Mouse (Mus musculus) hindbrain, embryonic 12.5 days (tissue): Measurements from ENCODE around the gene Jazf1. TPM values are rescaled to one million over a fixed set of nuclear protein-coding genes. Genes with fewer than 3 reads are reported as not detected.

Experiments used
- ATAC-seq: fragments of 200-750 bp; cut with Nextera tagmentation; 2 replicates; pipeline ENCODE4 v1.8.0; 2017; ENCODE audit warnings: moderate TSS enrichment; ENCODE audit not compliant: low FRiP score
- H3K27ac ChIP-seq: fragments of 300-500 bp; sonication (generic); 2 replicates; pipeline ENCODE4 v1.5.1; 2016; ENCODE audit warnings: mild to moderate bottlenecking
- H3K27me3 ChIP-seq: fragments of 300-500 bp; sonication (generic); 2 replicates; pipeline ENCODE4 v1.6.1; 2016; ENCODE audit warnings: mild to moderate bottlenecking
- H3K36me3 ChIP-seq: fragments of 300-500 bp; sonication (generic); 2 replicates; pipeline ENCODE4 v1.6.1; 2016; ENCODE audit warnings: mild to moderate bottlenecking
- H3K4me1 ChIP-seq: fragments of 300-500 bp; sonication (generic); 2 replicates; pipeline ENCODE4 v1.6.1; 2016
- H3K4me2 ChIP-seq: fragments of 300-500 bp; sonication (generic); replicated peaks from 2 replicates; pipeline ENCODE4 v1.6.1; 2016; ENCODE audit warnings: mild to moderate bottlenecking
- H3K4me3 ChIP-seq: fragments of 300-500 bp; sonication (generic); 2 replicates; pipeline ENCODE4 v1.5.1; 2016; ENCODE audit warnings: mild to moderate bottlenecking
- H3K9ac ChIP-seq: fragments of 300-500 bp; sonication (generic); 2 replicates; pipeline ENCODE4 v1.6.1; 2016; ENCODE audit warnings: mild to moderate bottlenecking, moderate library complexity
- H3K9me3 ChIP-seq: fragments of 300-500 bp; sonication (generic); replicated peaks from 2 replicates; pipeline ENCODE4 v1.6.1; 2016; ENCODE audit warnings: mild to moderate bottlenecking
- WGBS: fragments of 180-500 bp; shearing (Covaris S2); methylation state at CpG from one replicate; pipeline ENCODE4 v1.1.7; 2016; 5-methylcytosine and 5-hydroxymethylcytosine counted together
- polyA plus RNA-seq: library from polyadenylated mRNA; unstranded; fragments of >200 nt; fragmentation: Nextera tagmentation; extraction: Ambion mirVana; gene quantifications from 2 replicates; pipeline ENCODE4 v1.2.1, GENCODE M21; 2016

Jazf1 gene
- polyA plus RNA-seq, 1 experiment from 2014 or later = 15.8 TPM

GRCm38 (mm10) chr6:52887541-52888203 lies 180.8 kb downstream of the Jazf1 start:
- Histone ChIP-seq H3K27ac (no peak overlapping the region), H3K4me1 (peaks cover 5% of the 10 kb centered on the region; the same call in 1 of the 2 replicates), H3K9ac (no peak overlapping the region), H3K27me3 (no peaks in the 10 kb centered on the region), H3K9me3 (no peaks in the 10 kb centered on the region), H3K4me3 (no peak overlapping the region), H3K36me3 (no peaks in the 10 kb centered on the region), H3K4me2 (no peak overlapping the region)
- 67% methylated on average over 4 of the region's 4 CpGs for WGBS
- no peak for ATAC-seq

DNA sequence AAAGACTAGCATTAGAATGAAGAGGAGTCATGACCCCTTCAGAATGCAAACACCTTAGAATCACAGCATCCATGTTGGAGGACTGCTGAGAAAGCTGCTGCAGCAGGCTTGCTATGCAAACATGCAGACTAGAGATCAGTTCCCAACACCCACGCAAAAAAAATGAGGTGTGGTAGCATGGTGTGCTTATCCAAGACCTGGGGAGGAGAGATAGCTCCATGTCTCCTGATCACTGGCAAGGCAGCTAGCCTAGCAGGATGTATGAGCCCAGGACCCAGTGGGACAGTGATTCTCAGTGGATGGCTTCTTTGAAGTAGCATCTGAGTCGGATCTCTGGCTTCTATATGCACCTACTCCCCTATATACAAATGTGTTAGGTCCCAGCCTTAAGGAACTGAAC lies 184.7 kb downstream of the Jazf1 start:
- peaks cover 5% of the 10 kb centered on the region; the same call in 1 of the 2 replicates for H3K4me1 ChIP-seq
- 68% methylated on average over 2 of the region's 2 CpGs for WGBS
- no peak overlapping the region for H3K4me3 ChIP-seq
- H3K9ac ChIP-seq = no peak overlapping the region
- ATAC-seq = no peak
- no peak overlapping the region for H3K4me2 ChIP-seq
- H3K36me3 ChIP-seq = no peaks in the 10 kb centered on the region
- H3K27me3 ChIP-seq = no peaks in the 10 kb centered on the region
- H3K9me3 ChIP-seq = no peaks in the 10 kb centered on the region
- H3K27ac ChIP-seq = no peak overlapping the region

GRCm38 (mm10) chr6:52877176-52877575 lies 191.3 kb downstream of the Jazf1 start:
- Histone ChIP-seq H3K4me2 (no peak overlapping the region), H3K4me1 (no peaks in the 10 kb centered on the region), H3K4me3 (no peak overlapping the region), H3K27ac (no peak overlapping the region), H3K27me3 (no peaks in the 10 kb centered on the region), H3K9ac (no peak overlapping the region), H3K9me3 (no peaks in the 10 kb centered on the region), H3K36me3 (no peaks in the 10 kb centered on the region)
- no peak for ATAC-seq
- 47% methylated on average over 4 of the region's 4 CpGs for WGBS

GRCm38 (mm10) chr6:52871306-52871705 lies 197.1 kb downstream of the Jazf1 start:
- no peaks in the 10 kb centered on the region for H3K27me3 ChIP-seq
- H3K4me2 ChIP-seq = no peak overlapping the region
- ATAC-seq = no peak
- no peak overlapping the region for H3K4me3 ChIP-seq
- 12% methylated on average over 2 of the region's 2 CpGs for WGBS
- peaks cover 8% of the 10 kb centered on the region; the same call in 1 of the 2 replicates for H3K4me1 ChIP-seq
- no peaks in the 10 kb centered on the region for H3K9me3 ChIP-seq
- no peak overlapping the region for H3K9ac ChIP-seq
- H3K36me3 ChIP-seq = no peaks in the 10 kb centered on the region
- H3K27ac ChIP-seq = no peak overlapping the region

GRCm38 (mm10) chr6:52869252-52869651 lies 199.2 kb downstream of the Jazf1 start:
- Histone ChIP-seq H3K4me2 (no peak overlapping the region), H3K36me3 (no peaks in the 10 kb centered on the region), H3K9ac (no peak overlapping the region), H3K9me3 (no peaks in the 10 kb centered on the region), H3K4me1 (peaks cover 8% of the 10 kb centered on the region; the same call in 1 of the 2 replicates), H3K27ac (no peak overlapping the region), H3K4me3 (no peak overlapping the region), H3K27me3 (no peaks in the 10 kb centered on the region)
- WGBS = 86% methylated on average over 2 of the region's 2 CpGs
- no peak for ATAC-seq

DNA sequence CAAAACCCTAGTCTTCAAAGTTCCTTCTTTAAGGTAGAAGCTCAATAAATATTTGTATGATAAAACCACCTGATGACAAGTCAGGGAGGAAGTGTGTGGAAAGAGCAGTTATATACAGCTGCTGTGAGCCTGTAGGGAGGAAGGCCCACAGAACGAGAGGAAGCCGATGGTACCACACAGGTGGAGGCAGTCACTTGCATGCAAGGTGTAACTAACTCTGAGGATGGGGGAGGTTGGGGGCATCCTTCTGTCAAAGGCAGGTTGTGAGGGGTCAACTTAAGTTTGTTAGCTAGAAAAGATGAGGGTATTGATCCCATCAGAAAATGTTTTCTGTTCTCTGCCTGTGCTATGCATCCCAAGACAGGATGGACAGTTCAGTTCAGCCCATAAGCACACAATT lies 200.1 kb downstream of the Jazf1 start:
- Histone ChIP-seq H3K4me1 (peaks cover 8% of the 10 kb centered on the region; the same call in 1 of the 2 replicates), H3K36me3 (no peaks in the 10 kb centered on the region)
- no peak for ATAC-seq

DNA sequence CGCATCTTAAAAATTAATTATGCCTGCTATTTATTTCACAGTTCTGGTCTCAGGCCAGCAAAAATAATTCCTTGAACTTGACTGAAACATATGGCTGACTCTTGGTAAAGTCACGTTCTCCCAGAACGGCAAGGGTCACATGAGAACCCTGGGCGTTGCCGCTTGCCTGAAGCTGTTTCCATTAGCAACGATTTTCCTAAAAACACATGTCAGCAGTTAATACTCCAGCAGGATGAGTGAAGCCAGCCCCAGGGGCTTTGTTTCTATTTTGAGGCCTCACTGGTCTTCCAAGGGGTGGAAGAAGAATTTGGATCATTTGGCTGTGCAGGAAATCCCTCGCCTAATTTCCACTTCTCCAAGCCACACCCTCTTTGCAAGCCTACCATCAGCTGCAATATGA lies 206.5 kb downstream of the Jazf1 start:
- Histone ChIP-seq H3K9ac (no peak overlapping the region), H3K27me3 (no peaks in the 10 kb centered on the region), H3K36me3 (no peaks in the 10 kb centered on the region), H3K4me3 (no peak overlapping the region), H3K9me3 (no peaks in the 10 kb centered on the region), H3K4me1 (peaks cover 49% of the 10 kb centered on the region), H3K27ac (no peak overlapping the region), H3K4me2 (no peak overlapping the region)
- ATAC-seq = no peak
- WGBS = 35% methylated on average over 7 of the region's 7 CpGs

More for the DNA sequence above, 200.1 kb downstream of the Jazf1 start:
- no peak overlapping the region for H3K4me2 ChIP-seq
- no peaks in the 10 kb centered on the region for H3K9me3 ChIP-seq
- H3K27me3 ChIP-seq = no peaks in the 10 kb centered on the region
- H3K4me3 ChIP-seq = no peak overlapping the region
- no peak overlapping the region for H3K9ac ChIP-seq
- H3K27ac ChIP-seq = no peak overlapping the region
- 91% methylated on average over 2 of the region's 2 CpGs for WGBS

DNA sequence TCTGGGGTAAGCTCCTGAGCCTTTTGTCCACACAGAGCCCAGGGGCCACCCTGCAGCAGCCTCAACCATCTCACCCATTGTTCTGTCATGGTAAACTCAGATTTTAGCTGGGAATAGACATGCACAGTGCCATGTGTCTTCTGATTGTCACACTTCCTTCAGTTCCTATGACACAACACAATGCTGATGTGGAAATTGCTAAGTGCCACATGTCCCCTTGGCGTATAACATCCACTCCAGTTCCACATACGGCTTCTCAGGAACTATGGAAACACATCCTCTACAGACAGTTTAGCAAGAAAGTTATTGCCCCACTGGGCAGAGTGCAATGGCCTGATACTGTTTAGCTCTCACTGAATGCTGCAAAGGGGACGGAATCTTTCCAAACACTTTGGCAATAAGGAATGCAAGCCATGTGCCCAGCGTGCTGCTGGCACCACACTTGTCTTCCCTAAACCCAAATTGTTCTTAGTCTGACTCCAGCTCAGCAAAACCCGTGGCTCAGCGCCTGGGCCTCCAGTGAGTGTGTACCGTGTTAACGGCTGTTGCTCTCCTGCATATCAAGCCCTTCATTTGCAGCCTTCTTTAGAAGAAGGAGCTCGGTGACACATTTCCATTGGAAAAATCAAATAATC lies 207.1 kb downstream of the Jazf1 start:
- peaks cover 54% of the 10 kb centered on the region for H3K4me1 ChIP-seq
- H3K27me3 ChIP-seq = no peaks in the 10 kb centered on the region
- no peak overlapping the region for H3K4me3 ChIP-seq
- H3K9ac ChIP-seq = no peak overlapping the region
- 72% methylated on average over 9 of the region's 9 CpGs for WGBS
- H3K36me3 ChIP-seq = no peaks in the 10 kb centered on the region
- ATAC-seq = no peak
- peak overlapping the region; percentile 55; the same call in 1 of the 2 replicates for H3K27ac ChIP-seq
- no peaks in the 10 kb centered on the region for H3K9me3 ChIP-seq
- no peak overlapping the region for H3K4me2 ChIP-seq

DNA sequence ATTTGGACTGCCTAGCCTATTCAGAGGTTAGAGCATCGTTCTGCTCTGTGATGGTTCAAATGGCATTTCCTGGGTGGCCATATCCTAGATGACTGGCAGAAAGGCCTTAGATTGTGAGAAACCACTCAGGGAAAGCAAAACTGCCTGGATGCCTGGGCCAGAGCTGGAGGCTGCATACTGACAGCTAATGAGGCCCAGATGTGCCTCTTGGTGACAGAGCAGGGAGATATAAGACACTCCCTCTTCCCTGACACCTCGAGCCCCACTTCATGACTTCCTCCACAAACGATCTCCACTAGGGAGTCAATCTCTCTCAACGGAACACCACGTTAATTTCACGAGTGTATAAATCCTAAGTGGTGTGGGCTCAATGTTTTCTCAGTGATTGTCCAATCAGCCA lies 207.7 kb downstream of the Jazf1 start:
- WGBS = 48% methylated on average over 6 of the region's 6 CpGs
- Histone ChIP-seq H3K4me1 (peaks cover 55% of the 10 kb centered on the region), H3K27ac (peak overlapping the region; percentile 55; the same call in 1 of the 2 replicates)

DNA sequence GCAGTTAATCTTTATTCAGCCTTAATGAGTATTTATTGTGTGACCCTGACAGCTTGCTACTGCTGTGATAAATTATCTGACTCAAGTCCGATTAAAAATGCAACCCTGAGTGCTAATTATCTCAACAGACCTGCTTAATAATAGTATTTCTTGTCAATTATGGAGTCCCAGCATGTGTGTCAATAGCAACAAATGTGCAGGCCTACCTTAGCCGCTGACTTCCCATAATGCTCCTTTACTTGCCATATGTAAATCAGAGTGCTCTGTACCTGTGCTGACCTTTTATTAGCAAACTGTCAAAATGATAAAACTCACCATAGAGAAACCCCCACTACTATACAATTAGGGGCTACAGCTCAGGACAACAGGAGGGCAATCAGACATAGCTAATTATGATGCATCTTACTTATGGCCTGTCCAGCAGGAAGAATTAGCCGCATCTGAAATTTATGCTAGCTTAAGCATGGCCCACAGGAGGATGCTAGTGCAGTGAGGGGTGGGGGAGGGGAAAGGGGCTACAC lies 209.5 kb downstream of the Jazf1 start:
- peaks cover 65% of the 10 kb centered on the region for H3K4me1 ChIP-seq
- no peak overlapping the region for H3K4me2 ChIP-seq
- H3K36me3 ChIP-seq = no peaks in the 10 kb centered on the region
- no peak overlapping the region for H3K9ac ChIP-seq
- no peaks in the 10 kb centered on the region for H3K9me3 ChIP-seq
- no peak overlapping the region; the same call in 1 of the 2 replicates for H3K27ac ChIP-seq
- H3K4me3 ChIP-seq = no peak overlapping the region
- no peaks in the 10 kb centered on the region for H3K27me3 ChIP-seq
- ATAC-seq = peak; percentile 69
- WGBS = 44% methylated on average over 3 of the region's 3 CpGs

More for the DNA sequence above, 207.7 kb downstream of the Jazf1 start:
- ATAC-seq = no peak
- Histone ChIP-seq H3K4me3 (no peak overlapping the region), H3K36me3 (no peaks in the 10 kb centered on the region), H3K4me2 (no peak overlapping the region), H3K9ac (no peak overlapping the region), H3K9me3 (no peaks in the 10 kb centered on the region), H3K27me3 (no peaks in the 10 kb centered on the region)

DNA sequence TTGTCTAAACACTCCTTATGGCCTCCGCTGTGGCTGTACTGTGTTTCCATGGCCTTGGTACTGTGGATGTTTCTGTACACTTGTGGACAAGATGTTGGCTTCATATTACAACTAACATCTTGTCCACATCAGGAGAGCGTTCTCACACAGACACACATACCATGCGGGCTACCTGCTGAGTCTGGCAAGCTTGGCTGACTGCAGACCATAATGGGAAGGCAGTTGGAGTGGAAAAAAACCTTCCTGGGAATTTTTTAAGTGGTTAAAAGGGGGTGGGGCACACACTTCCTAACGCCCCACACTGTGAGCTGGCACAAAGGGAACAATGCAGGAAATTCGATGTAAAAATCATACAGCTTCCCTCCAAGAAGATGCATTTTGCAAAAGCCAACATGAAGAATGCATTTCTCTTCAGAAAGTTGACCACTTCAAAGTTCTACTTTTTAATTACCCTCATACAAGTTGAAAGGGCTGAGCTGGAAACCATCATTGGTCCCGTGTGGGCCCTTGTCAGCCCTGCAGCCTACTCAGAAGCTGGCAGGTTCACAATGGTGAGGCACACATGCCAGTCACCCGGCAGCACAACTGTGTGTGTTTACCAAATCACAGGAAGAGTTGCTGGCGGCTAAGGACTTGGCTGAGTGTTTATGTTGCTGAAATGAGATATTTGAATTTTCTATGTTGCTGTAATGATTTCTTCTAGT lies 215.9 kb downstream of the Jazf1 start:
- Histone ChIP-seq H3K4me2 (no peak overlapping the region), H3K27me3 (no peaks in the 10 kb centered on the region), H3K4me3 (no peak overlapping the region), H3K27ac (peak overlapping the region; percentile 72), H3K36me3 (no peaks in the 10 kb centered on the region), H3K4me1 (peaks cover 43% of the 10 kb centered on the region), H3K9ac (no peak overlapping the region), H3K9me3 (no peaks in the 10 kb centered on the region)
- no peak for ATAC-seq
- WGBS = 29% methylated on average over 8 of the region's 8 CpGs

GRCm38 (mm10) chr6:52851975-52852374 lies 216.5 kb downstream of the Jazf1 start:
- Histone ChIP-seq H3K27me3 (no peaks in the 10 kb centered on the region), H3K36me3 (no peaks in the 10 kb centered on the region), H3K4me2 (no peak overlapping the region), H3K9ac (no peak overlapping the region), H3K4me3 (no peak overlapping the region), H3K4me1 (peaks cover 37% of the 10 kb centered on the region), H3K9me3 (no peaks in the 10 kb centered on the region), H3K27ac (peak overlapping the region; percentile 72)
- no peak for ATAC-seq
- WGBS = 42% methylated on average over 3 of the region's 3 CpGs
